Mouse (Mus musculus) limb, embryonic 10.5 days (tissue): ENCODE results near the gene Fbxl8. TPM values are rescaled to one million over a fixed set of nuclear protein-coding genes. Genes with fewer than 3 reads are reported as not detected.
"Not testable (repeated sequence)": the region's sequence is repeated elsewhere in the genome, so short reads cannot be mapped to it uniquely, and the experiment has no call there.

Experiments
- DNase-seq: peaks from one replicate; pipeline ENCODE4 v3.0.0-alpha.2; 2017; ENCODE audit warnings: low spot score
- H3K27ac ChIP-seq: fragments of 300-500 bp; sonication (generic); 2 replicates; pipeline ENCODE4 v1.5.1; 2016; ENCODE audit warnings: mild to moderate bottlenecking
- H3K27me3 ChIP-seq: fragments of 300-500 bp; sonication (generic); 2 replicates; pipeline ENCODE4 v1.6.1; 2016; ENCODE audit warnings: low read depth, mild to moderate bottlenecking; ENCODE audit not compliant: poor library complexity, severe bottlenecking
- H3K36me3 ChIP-seq: fragments of 300-500 bp; sonication (generic); 2 replicates; pipeline ENCODE4 v1.6.1; 2016; ENCODE audit warnings: mild to moderate bottlenecking, moderate library complexity
- H3K4me1 ChIP-seq: fragments of 300-500 bp; sonication (generic); 2 replicates; pipeline ENCODE4 v1.6.1; 2016
- H3K4me3 ChIP-seq: fragments of 300-500 bp; sonication (generic); 2 replicates; pipeline ENCODE4 v1.5.1; 2016; ENCODE audit warnings: mild to moderate bottlenecking, moderate library complexity
- H3K9me3 ChIP-seq: fragments of 300-500 bp; sonication (generic); replicated peaks from 2 replicates; pipeline ENCODE4 v1.6.1; 2016; ENCODE audit warnings: mild to moderate bottlenecking
- WGBS: fragments of 180-500 bp; shearing (Covaris S2); methylation state at CpG from one replicate; pipeline ENCODE4 v1.1.7; 2016; 5-methylcytosine and 5-hydroxymethylcytosine counted together
- polyA plus RNA-seq: library from polyadenylated mRNA; unstranded; fragments of >200 nt; fragmentation: Nextera tagmentation; extraction: Ambion mirVana; gene quantifications from 2 replicates; pipeline ENCODE4 v1.2.1, GENCODE M21; 2016

Fbxl8 gene
- polyA plus RNA-seq, 1 experiment from 2014 or later = 0.81 TPM

- no peak for DNase-seq
- Histone ChIP-seq H3K9me3 (no peaks in the 10 kb centered on the region), H3K27ac (no peak overlapping the region), H3K36me3 (peaks cover 24% of the 10 kb centered on the region), H3K4me1 (peaks cover 28% of the 10 kb centered on the region), H3K27me3 (peaks cover 100% of the 10 kb centered on the region), H3K4me3 (peak overlapping the region; percentile 22)
- 3% methylated on average over 28 of the region's 28 CpGs for WGBS
Observed at GRCm38 (mm10) chr8:105278911-105279334, 14.5 kb downstream of the Fbxl8 start.

GRCm38 (mm10) chr8:105280567-105280966, 16.1 kb downstream of the Fbxl8 start:
- peaks cover 97% of the 10 kb centered on the region for H3K27me3 ChIP-seq
- no peak for DNase-seq

GRCm38 (mm10) chr8:105281821-105282220, 17.4 kb downstream of the Fbxl8 start:
- no peak for DNase-seq
- WGBS = 88% methylated on average over 12 of the region's 12 CpGs
- Histone ChIP-seq H3K4me1 (peaks cover 14% of the 10 kb centered on the region), H3K4me3 (no peak overlapping the region), H3K36me3 (peaks cover 35% of the 10 kb centered on the region), H3K9me3 (no peaks in the 10 kb centered on the region), H3K27me3 (peaks cover 97% of the 10 kb centered on the region), H3K27ac (no peak overlapping the region)

More at GRCm38 (mm10) chr8:105280567-105280966, 16.1 kb downstream of the Fbxl8 start:
- H3K4me3 ChIP-seq = no peak overlapping the region
- 74% methylated on average over 3 of the region's 3 CpGs for WGBS
- H3K27ac ChIP-seq = no peak overlapping the region
- H3K9me3 ChIP-seq = no peaks in the 10 kb centered on the region
- H3K4me1 ChIP-seq = peaks cover 25% of the 10 kb centered on the region
- peaks cover 32% of the 10 kb centered on the region for H3K36me3 ChIP-seq

- 87% methylated on average over 4 of the region's 4 CpGs for WGBS
- DNase-seq = no peak
- H3K36me3 ChIP-seq = peaks cover 35% of the 10 kb centered on the region
Observed at GRCm38 (mm10) chr8:105282239-105282638, 17.8 kb downstream of the Fbxl8 start.

GRCm38 (mm10) chr8:105283074-105283473, 18.6 kb downstream of the Fbxl8 start:
- H3K4me3 ChIP-seq = no peak overlapping the region
- 11% methylated on average over 23 of the region's 23 CpGs for WGBS
- DNase-seq = peak; percentile 72
- H3K27me3 ChIP-seq = peaks cover 91% of the 10 kb centered on the region
- peaks cover 15% of the 10 kb centered on the region for H3K4me1 ChIP-seq
- H3K27ac ChIP-seq = no peak overlapping the region
- H3K36me3 ChIP-seq = peaks cover 35% of the 10 kb centered on the region
- no peaks in the 10 kb centered on the region for H3K9me3 ChIP-seq

More at GRCm38 (mm10) chr8:105282239-105282638, 17.8 kb downstream of the Fbxl8 start:
- Histone ChIP-seq H3K4me3 (no peak overlapping the region), H3K9me3 (no peaks in the 10 kb centered on the region), H3K27me3 (peaks cover 97% of the 10 kb centered on the region), H3K27ac (no peak overlapping the region), H3K4me1 (peaks cover 14% of the 10 kb centered on the region)

DNA sequence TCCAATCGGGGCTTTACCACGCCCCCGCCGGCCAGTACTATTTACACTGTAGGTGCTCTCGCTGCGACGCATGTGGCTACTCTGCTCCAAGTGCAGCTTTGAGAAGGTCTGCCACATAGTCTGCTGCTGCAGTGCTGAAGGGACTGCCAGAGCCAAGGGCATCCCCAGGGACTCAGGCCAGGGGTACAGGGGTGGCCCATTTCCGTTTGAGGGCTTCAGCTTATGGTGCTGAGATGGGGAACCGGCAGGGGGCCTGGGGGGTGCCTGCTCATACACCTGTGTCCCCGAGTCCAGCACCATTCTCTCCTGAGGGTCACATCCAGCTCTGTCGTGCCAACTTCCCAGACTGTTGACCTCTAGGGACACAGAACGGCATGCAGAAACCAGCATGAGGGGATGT, 21.1 kb downstream of the Fbxl8 start:
- Histone ChIP-seq H3K36me3 (peaks cover 28% of the 10 kb centered on the region), H3K27ac (no peak overlapping the region), H3K27me3 (peaks cover 77% of the 10 kb centered on the region), H3K4me1 (peaks cover 27% of the 10 kb centered on the region), H3K9me3 (no peaks in the 10 kb centered on the region), H3K4me3 (no peak overlapping the region)
- WGBS = 42% methylated on average over 12 of the region's 12 CpGs
- no peak for DNase-seq

DNA sequence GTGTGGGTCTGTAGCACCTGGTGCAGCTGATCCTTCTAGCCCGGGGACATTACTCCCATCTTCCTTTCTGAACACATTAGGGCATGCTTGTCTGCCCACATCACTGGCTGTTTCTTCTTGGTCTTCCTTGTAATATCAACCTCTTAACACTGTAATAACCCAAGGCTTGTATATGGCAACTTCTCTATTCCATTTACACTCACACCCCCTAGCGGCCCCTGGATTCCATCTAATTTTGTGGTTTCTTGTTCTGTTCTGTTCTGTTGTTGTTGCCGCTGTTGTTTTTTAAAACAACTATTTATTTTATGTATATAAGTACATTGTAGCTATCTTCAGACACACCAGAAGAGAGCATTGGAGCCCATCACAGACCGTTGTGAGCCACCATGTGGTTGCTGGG, 22.5 kb downstream of the Fbxl8 start:
- Histone ChIP-seq H3K9me3 (no peaks in the 10 kb centered on the region), H3K27me3 (peaks cover 68% of the 10 kb centered on the region), H3K4me3 (no peak overlapping the region), H3K36me3 (peaks cover 20% of the 10 kb centered on the region), H3K27ac (no peak overlapping the region), H3K4me1 (peaks cover 32% of the 10 kb centered on the region)
- DNase-seq = no peak
- 93% methylated on average over 4 of the region's 4 CpGs for WGBS

- 89% methylated on average over 5 of the region's 5 CpGs for WGBS
- Histone ChIP-seq H3K4me3 (no peak overlapping the region), H3K27ac (no peak overlapping the region), H3K27me3 (peaks cover 64% of the 10 kb centered on the region), H3K4me1 (peaks cover 29% of the 10 kb centered on the region), H3K9me3 (no peaks in the 10 kb centered on the region), H3K36me3 (peaks cover 10% of the 10 kb centered on the region)
- DNase-seq = no peak
Observed at GRCm38 (mm10) chr8:105288231-105288630, 23.8 kb downstream of the Fbxl8 start.

- peak; percentile 95 for DNase-seq
- H3K27me3 ChIP-seq = peaks cover 64% of the 10 kb centered on the region
- peak overlapping the region; percentile 93 for H3K27ac ChIP-seq
- peak overlapping the region; percentile 63 for H3K4me3 ChIP-seq
- under 1% methylated on average over 53 of the region's 53 CpGs for WGBS
- peaks cover 31% of the 10 kb centered on the region for H3K4me1 ChIP-seq
- H3K9me3 ChIP-seq = no peaks in the 10 kb centered on the region
- peaks cover 10% of the 10 kb centered on the region for H3K36me3 ChIP-seq
Observed at GRCm38 (mm10) chr8:105288958-105289732, 24.7 kb downstream of the Fbxl8 start.

- peak; percentile 63 for DNase-seq
- Histone ChIP-seq H3K4me1 (peaks cover 31% of the 10 kb centered on the region), H3K27me3 (peaks cover 57% of the 10 kb centered on the region), H3K27ac (peak within 1 kb of the TSS; percentile 93), H3K9me3 (no peaks in the 10 kb centered on the region), H3K4me3 (peak within 1 kb of the TSS; percentile 63), H3K36me3 (peaks cover 7% of the 10 kb centered on the region)
- WGBS = 2% methylated on average over 43 of the region's 43 CpGs
Observed at GRCm38 (mm10) chr8:105289805-105290460, 25.5 kb downstream of the Fbxl8 start, which contains the start of gene 4931428F04Rik. TSS of gene 4931428F04Rik (minus strand) at chr8:105289864.

DNA sequence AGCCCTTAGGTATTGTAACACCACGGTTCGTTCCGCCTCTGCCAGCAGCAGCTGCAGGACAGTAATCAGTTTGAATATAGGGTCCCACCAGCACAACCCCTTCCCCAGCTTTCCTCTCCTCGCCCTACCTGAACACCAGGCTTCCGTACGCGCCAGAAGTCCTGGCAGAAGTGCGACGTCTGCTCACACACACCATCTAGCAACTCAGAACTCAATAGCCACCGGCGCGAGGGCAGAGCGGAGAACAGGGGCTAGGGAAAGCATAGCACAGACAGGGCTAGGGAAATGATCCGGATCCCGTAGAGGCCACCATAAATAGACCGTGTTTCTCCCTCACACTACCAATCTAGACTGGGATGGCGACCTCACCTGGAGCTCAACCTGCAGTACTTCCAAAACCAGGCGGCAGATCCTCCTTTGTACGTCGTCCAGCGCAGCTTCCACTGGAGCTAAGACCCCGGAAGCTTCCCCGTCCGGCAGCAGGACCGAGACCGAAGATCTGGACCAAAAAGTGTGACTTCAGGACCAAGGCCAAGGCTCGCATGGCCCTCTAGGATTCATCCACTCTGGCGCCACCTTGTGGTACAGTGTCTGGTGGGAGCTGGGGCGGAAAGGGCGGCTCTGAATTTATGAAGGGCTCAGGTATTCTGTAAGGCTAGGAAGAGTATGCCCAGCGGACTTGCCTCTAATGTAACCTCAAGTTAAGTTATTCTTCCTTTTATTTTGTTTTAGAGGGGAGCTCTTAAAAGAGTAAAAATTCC, 26.3 kb downstream of the Fbxl8 start:
- no peaks in the 10 kb centered on the region for H3K9me3 ChIP-seq
- peaks cover 32% of the 10 kb centered on the region for H3K4me1 ChIP-seq
- no peak overlapping the region for H3K27ac ChIP-seq
- peaks cover 54% of the 10 kb centered on the region for H3K27me3 ChIP-seq
- 6% methylated on average over 31 of the region's 31 CpGs for WGBS
- peak; percentile 95 for DNase-seq
- H3K4me3 ChIP-seq = peak overlapping the region; percentile 63
- H3K36me3 ChIP-seq = 0 out of 2 replicates have a peak, but pooled peaks cover under 1% of the 10 kb centered on the region

DNA sequence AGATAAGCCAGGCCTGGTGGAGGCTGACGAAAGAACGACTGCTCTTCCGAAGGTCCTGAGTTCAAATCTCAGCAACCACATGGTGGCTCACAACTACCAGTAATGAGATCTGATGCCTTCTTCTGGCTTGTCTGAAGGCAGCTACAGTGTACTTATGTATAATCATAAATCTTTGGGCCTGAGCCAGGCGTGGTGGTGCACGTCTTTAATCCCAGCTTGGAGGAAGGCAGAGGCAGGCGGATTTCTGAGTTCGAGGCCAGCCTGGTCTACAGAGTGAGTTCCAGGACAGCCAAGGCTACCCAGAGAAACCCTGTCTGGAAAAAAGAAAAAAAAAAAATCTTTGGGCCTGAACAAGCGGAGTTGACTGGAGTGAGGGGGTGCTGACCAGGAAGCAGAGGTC, 26.9 kb downstream of the Fbxl8 start:
- not testable (repeated sequence) for H3K27ac ChIP-seq, DNase-seq, H3K9me3 ChIP-seq, H3K36me3 ChIP-seq, H3K4me3 ChIP-seq
- peaks cover 48% of the 10 kb centered on the region for H3K27me3 ChIP-seq
- H3K4me1 ChIP-seq = peaks cover 36% of the 10 kb centered on the region
- WGBS = 89% methylated on average over 8 of the region's 8 CpGs
